Mouse (Mus musculus): ENCODE data around the gene Tsacc. TPM values are rescaled to one million over a fixed set of nuclear protein-coding genes. Genes with fewer than 3 reads are reported as not detected.

Tsacc gene
- polyA plus RNA-seq (2012; ENCODE audit: low replicate concordance) = 1.1 and 1.4 TPM in 2 replicates

GRCm38 (mm10) chr3:88296561-88297318, at the start of gene Tsacc, which contains the start of gene Cct3:
TSS of gene Tsacc (minus strand) at chr3:88296999.
TSS of gene Cct3 (plus strand) at chr3:88297116.

GRCm38 (mm10) chr3:88336058-88337013, 39.5 kb upstream of the Tsacc start, which contains the start of the genes Tmem79 and Smg5:
TSS of gene Tmem79 (minus strand) at chr3:88336148.
TSS of gene Smg5 (plus strand) at chr3:88336260.

GRCm38 (mm10) chr3:88324951-88325405, 28.2 kb upstream of the Tsacc start, which contains the start of gene Glmp:
TSS of gene Glmp (plus strand) at chr3:88325023.

GRCm38 (mm10) chr3:88287110-88287509, 9.7 kb downstream of the Tsacc start, which contains the start of gene Gm38392:
TSS of gene Gm38392 (minus strand) at chr3:88287210.

GRCm38 (mm10) chr3:88254268-88254926, 42.4 kb downstream of the Tsacc start, which contains the start of gene Rhbg:
TSS of gene Rhbg (minus strand) at chr3:88254709.

Other genes starting within 250 kb of the Tsacc start
- gene Naxe, start 238.5 kb downstream of the Tsacc start, polyA plus RNA-seq (2012; ENCODE audit: low replicate concordance) = 40.0 and 40.3 TPM in 2 replicates
- gene Ttc24, start 218.7 kb downstream of the Tsacc start, polyA plus RNA-seq (2012; ENCODE audit: low replicate concordance) = not detected in 2 replicates
- 0.41 and 3.5 TPM in 2 replicates for gene Iqgap3, start 215.0 kb downstream of the Tsacc start, polyA plus RNA-seq (2012; ENCODE audit: low replicate concordance)
- 210 and 298 TPM in 2 replicates for gene Mef2d, start 154.6 kb downstream of the Tsacc start, polyA plus RNA-seq (2012; ENCODE audit: low replicate concordance)
- 0.09 TPM in 2 replicates for gene Rhbg, start 42.3 kb downstream of the Tsacc start, polyA plus RNA-seq (2012; ENCODE audit: low replicate concordance)
- gene Gm38392, start 9.8 kb downstream of the Tsacc start, polyA plus RNA-seq (2012; ENCODE audit: low replicate concordance) = not detected in 2 replicates
- 4.2 and 11.7 TPM in 2 replicates for gene Cct3, start 117 bp upstream of the Tsacc start, polyA plus RNA-seq (2012; ENCODE audit: low replicate concordance)
- 28.3 and 133 TPM in 2 replicates for gene Glmp, start 28.0 kb upstream of the Tsacc start, polyA plus RNA-seq (2012; ENCODE audit: low replicate concordance)
- 0.81 and 2.4 TPM in 2 replicates for gene Tmem79, start 39.1 kb upstream of the Tsacc start, polyA plus RNA-seq (2012; ENCODE audit: low replicate concordance)
- gene Smg5, start 39.3 kb upstream of the Tsacc start, polyA plus RNA-seq (2012; ENCODE audit: low replicate concordance) = 67.3 and 68.3 TPM in 2 replicates
- gene Paqr6, start 67.6 kb upstream of the Tsacc start, polyA plus RNA-seq (2012; ENCODE audit: low replicate concordance) = 0.22 TPM in 1 of 2 replicates, not detected in the other
- gene Bglap3, start 75.7 kb upstream of the Tsacc start, polyA plus RNA-seq (2012; ENCODE audit: low replicate concordance) = not detected in 2 replicates
- gene Bglap2, start 81.7 kb upstream of the Tsacc start, polyA plus RNA-seq (2012; ENCODE audit: low replicate concordance) = not detected in 2 replicates
- not detected in 2 replicates for gene Bglap, start 87.5 kb upstream of the Tsacc start, polyA plus RNA-seq (2012; ENCODE audit: low replicate concordance)
- 86.8 and 96.4 TPM in 2 replicates for gene Pmf1, start 113.3 kb upstream of the Tsacc start, polyA plus RNA-seq (2012; ENCODE audit: low replicate concordance)
- gene Slc25a44, start 128.1 kb upstream of the Tsacc start, polyA plus RNA-seq (2012; ENCODE audit: low replicate concordance) = 3.3 and 9.8 TPM in 2 replicates
- gene Sema4a, start 164.2 kb upstream of the Tsacc start, polyA plus RNA-seq (2012; ENCODE audit: low replicate concordance) = 87.8 and 314 TPM in 2 replicates
- 37.6 and 43.2 TPM in 2 replicates for gene Lmna, start 213.0 kb upstream of the Tsacc start, polyA plus RNA-seq (2012; ENCODE audit: low replicate concordance)
- gene Mex3a, start 235.4 kb upstream of the Tsacc start, polyA plus RNA-seq (2012; ENCODE audit: low replicate concordance) = 1.2 and 1.6 TPM in 2 replicates

Data from hematopoietic multipotent progenitor cell, adult 10-12 weeks (in vitro differentiated cells).